Mouse (Mus musculus) forebrain, postnatal 0 days (tissue): ENCODE results near the gene Mcpt4. TPM values are rescaled to one million over a fixed set of nuclear protein-coding genes. Genes with fewer than 3 reads are reported as not detected.
"Not testable (repeated sequence)": the region's sequence is repeated elsewhere in the genome, so short reads cannot be mapped to it uniquely, and the experiment has no call there.

Experiments used
- ATAC-seq: fragments of 200-750 bp; cut with Nextera tagmentation; 2 replicates; pipeline ENCODE4 v1.8.0; 2017; ENCODE audit warnings: mild to moderate bottlenecking, moderate library complexity
- DNase-seq: peaks from one replicate; pipeline ENCODE4 v3.0.0-alpha.2; 2015
- H3K27ac ChIP-seq: fragments of 300-500 bp; sonication (generic); 2 replicates; pipeline ENCODE4 v1.5.1; 2014; ENCODE audit warnings: low read depth, mild to moderate bottlenecking, antibody characterized with exemption, low read length, moderate library complexity, mixed read lengths
- H3K27me3 ChIP-seq: fragments of 300-500 bp; sonication (generic); 2 replicates; pipeline ENCODE4 v1.6.1; 2014; ENCODE audit warnings: mild to moderate bottlenecking, low read length, mixed read lengths; ENCODE audit not compliant: insufficient read depth
- H3K36me3 ChIP-seq: fragments of 300-500 bp; sonication (generic); 2 replicates; pipeline ENCODE4 v1.6.1; 2014; ENCODE audit warnings: mild to moderate bottlenecking, moderate library complexity; ENCODE audit not compliant: insufficient read depth
- H3K4me1 ChIP-seq: fragments of 300-500 bp; sonication (generic); 2 replicates; pipeline ENCODE4 v1.6.1; 2014; ENCODE audit warnings: antibody characterized with exemption; ENCODE audit not compliant: insufficient read depth
- H3K4me2 ChIP-seq: fragments of 300-500 bp; sonication (generic); 2 replicates; pipeline ENCODE4 v1.6.1; 2014; ENCODE audit warnings: low read depth, mild to moderate bottlenecking, moderate library complexity
- H3K4me3 ChIP-seq: fragments of 300-500 bp; sonication (generic); 2 replicates; pipeline ENCODE4 v1.5.1; 2014; ENCODE audit warnings: low read depth, low read length, mixed read lengths
- H3K9ac ChIP-seq: fragments of 300-500 bp; sonication (generic); 2 replicates; pipeline ENCODE4 v1.6.1; 2014; ENCODE audit warnings: mild to moderate bottlenecking
- H3K9me3 ChIP-seq: fragments of 300-500 bp; sonication (generic); 2 replicates; pipeline ENCODE4 v1.6.1; 2016; ENCODE audit warnings: low read length
- CTCF ChIP-seq: sonication (generic); IDR thresholded peaks from 2 replicates; pipeline ENCODE4 v1.5.1; 2016; ENCODE audit warnings: antibody characterized with exemption, control low read depth, low read depth
- WGBS: fragments of 180-500 bp; shearing (Covaris S2); extraction: QIAGEN DNeasy Blood & Tissue Kit; methylation state at CpG from one replicate; pipeline ENCODE4 v1.1.7; 2014; 5-methylcytosine and 5-hydroxymethylcytosine counted together
- polyA plus RNA-seq: library from polyadenylated mRNA; unstranded; fragments of >200 nt; fragmentation: Nextera tagmentation; extraction: Ambion mirVana; gene quantifications from 2 replicates; pipeline ENCODE4 v1.2.1, GENCODE M21; 2015
- total RNA-seq: library from RNA; depleted of rRNA; stranded (reverse); fragments of >200 nt; gene quantifications from 2 replicates; pipeline ENCODE4 v1.2.3, GENCODE M21; 2014

The Mcpt4 gene
- total and polyA plus RNA-seq, 2 experiments from 2014 or later: 0.36 TPM; not detected in 1

GRCm38 (mm10) chr14:56093353-56093752 lies 31.2 kb upstream of the Mcpt4 start:
- no peak overlapping the region for H3K4me3 ChIP-seq
- ATAC-seq: no peak
- WGBS: 79% methylated on average over 2 of the region's 2 CpGs
- no peak overlapping the region for H3K27ac ChIP-seq
- no peak overlapping the region for H3K9ac ChIP-seq
- no peaks in the 10 kb centered on the region for H3K36me3 ChIP-seq
- H3K27me3 ChIP-seq: no peaks in the 10 kb centered on the region
- no peaks in the 10 kb centered on the region for H3K9me3 ChIP-seq
- no peaks in the 10 kb centered on the region for H3K4me1 ChIP-seq
- TF ChIP-seq CTCF: no peak
- DNase-seq: no peak
- H3K4me2 ChIP-seq: no peak overlapping the region

- no peaks in the 10 kb centered on the region for H3K4me1 ChIP-seq
- 77% methylated on average over 3 of the region's 3 CpGs for WGBS
- H3K9ac ChIP-seq: no peak overlapping the region
- no peak overlapping the region for H3K4me2 ChIP-seq
- no peak overlapping the region for H3K4me3 ChIP-seq
- no peaks in the 10 kb centered on the region for H3K9me3 ChIP-seq
- DNase-seq (no peak), ATAC-seq (no peak)
- no peak overlapping the region for H3K27ac ChIP-seq
- no peak for TF ChIP-seq CTCF
- H3K36me3 ChIP-seq: no peaks in the 10 kb centered on the region
- no peaks in the 10 kb centered on the region for H3K27me3 ChIP-seq
Measured at GRCm38 (mm10) chr14:56086711-56087110, 24.6 kb upstream of the Mcpt4 start.

DNA sequence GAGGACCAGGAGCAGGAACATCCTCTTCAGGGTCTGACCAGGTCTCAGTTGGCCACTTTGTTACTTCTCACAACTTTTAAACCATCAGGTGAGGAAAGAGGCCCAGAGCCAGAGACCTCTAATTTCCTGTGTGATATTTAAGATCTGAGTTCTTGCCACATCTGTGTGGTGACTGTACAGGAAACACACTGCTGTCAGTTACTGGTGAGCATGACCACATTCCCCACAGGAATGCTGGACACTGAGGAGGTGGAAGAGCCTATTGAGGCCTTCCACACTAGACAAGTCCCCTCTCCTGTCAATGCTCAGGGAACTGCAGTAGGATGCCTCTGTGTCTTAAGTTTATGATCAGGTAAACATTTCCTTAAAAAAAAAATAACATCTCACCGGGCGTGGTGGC lies 23.1 kb upstream of the Mcpt4 start, which contains the start of gene Mcpt8:
TSS of gene Mcpt8 (minus strand) at position 107 of the 400 bp plus-strand sequence.
- Histone ChIP-seq H3K27ac (no peak within 1 kb of the TSS), H3K4me3 (no peak within 1 kb of the TSS), H3K36me3 (no peaks in the 10 kb centered on the region), H3K4me2 (no peak within 1 kb of the TSS), H3K9me3 (no peaks in the 10 kb centered on the region), H3K9ac (no peak within 1 kb of the TSS), H3K4me1 (no peaks in the 10 kb centered on the region), H3K27me3 (no peaks in the 10 kb centered on the region)
- DNase-seq: no peak
- no peak for TF ChIP-seq CTCF
- WGBS: 96% methylated on average over 2 of the region's 2 CpGs
- no peak for ATAC-seq

DNA sequence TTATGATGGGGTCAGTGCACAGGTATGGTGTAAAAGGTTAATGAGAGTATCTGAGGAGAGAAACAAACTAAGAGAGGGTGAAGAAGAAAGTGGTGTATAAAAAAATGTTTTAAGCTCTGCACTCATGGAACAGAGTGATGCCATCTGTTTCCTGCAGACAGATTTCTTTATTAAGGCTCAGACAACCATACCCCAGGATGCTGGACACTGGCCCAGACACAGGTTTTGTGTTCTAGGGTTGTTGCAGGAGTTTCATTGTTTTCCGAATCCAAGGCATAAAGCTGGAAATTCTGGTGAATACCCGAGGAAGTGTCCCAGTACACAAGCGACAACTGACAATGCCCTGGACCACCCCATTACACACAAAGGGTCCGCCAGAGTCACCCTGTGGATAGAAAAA lies 19.9 kb upstream of the Mcpt4 start:
- no peak overlapping the region for H3K4me2 ChIP-seq
- H3K9me3 ChIP-seq: no peaks in the 10 kb centered on the region
- no peak for ATAC-seq
- no peak overlapping the region for H3K9ac ChIP-seq
- no peak overlapping the region for H3K27ac ChIP-seq
- no peak for TF ChIP-seq CTCF
- H3K27me3 ChIP-seq: no peaks in the 10 kb centered on the region
- 46% methylated on average over 4 of the region's 4 CpGs for WGBS
- no peak overlapping the region for H3K4me3 ChIP-seq
- H3K4me1 ChIP-seq: no peaks in the 10 kb centered on the region
- no peak for DNase-seq
- H3K36me3 ChIP-seq: no peaks in the 10 kb centered on the region

DNA sequence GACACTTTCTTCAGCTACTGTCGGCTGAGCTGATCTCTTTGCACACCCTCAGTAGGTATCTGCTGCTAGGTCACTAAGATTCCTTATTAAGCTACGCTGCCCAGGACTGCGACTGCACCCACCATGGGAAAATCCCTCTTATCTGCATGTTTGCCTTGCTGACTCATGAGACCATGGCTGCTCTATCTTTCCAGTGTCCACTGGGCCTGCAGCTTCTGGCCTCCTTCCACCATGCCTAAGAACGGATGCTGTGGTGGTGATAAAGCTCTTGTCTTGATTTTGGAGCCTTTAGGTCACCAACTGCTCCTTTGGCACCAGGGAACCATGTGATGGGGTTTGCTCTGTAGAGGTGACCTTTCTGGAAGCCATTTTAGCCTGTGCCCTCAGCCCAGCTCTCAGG lies 4.4 kb downstream of the Mcpt4 start:
- TF ChIP-seq CTCF: no peak
- H3K9ac ChIP-seq: no peak overlapping the region
- no peaks in the 10 kb centered on the region for H3K9me3 ChIP-seq
- no peak overlapping the region for H3K4me3 ChIP-seq
- no peak overlapping the region for H3K4me2 ChIP-seq
- H3K27ac ChIP-seq: no peak overlapping the region
- no peaks in the 10 kb centered on the region for H3K36me3 ChIP-seq
- DNase-seq: no peak
- ATAC-seq: no peak
- H3K27me3 ChIP-seq: no peaks in the 10 kb centered on the region
- no peaks in the 10 kb centered on the region for H3K4me1 ChIP-seq
- 86% methylated on average over 4 of the region's 4 CpGs for WGBS

DNA sequence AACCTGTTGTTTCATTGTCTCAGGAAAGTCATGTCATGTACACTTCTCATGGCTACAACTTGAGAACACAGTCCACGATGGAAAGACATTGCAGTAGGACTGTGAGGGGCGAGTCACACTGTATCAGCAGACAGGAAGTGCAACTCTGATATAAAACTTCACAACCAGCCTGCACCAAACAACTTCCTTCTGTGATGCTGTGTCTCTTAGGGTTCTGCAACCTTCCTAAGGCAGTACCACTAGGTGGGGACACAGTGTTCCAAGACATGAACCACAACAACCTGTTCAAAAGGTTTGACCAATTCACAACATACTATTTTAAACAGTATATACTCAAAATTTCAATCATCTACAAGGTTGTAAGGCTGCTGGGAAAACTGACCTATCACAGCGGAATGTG lies 6.7 kb downstream of the Mcpt4 start:
- 89% methylated on average over 3 of the region's 3 CpGs for WGBS
- H3K4me2 ChIP-seq: no peak overlapping the region
- ATAC-seq (no peak), DNase-seq (no peak)
- H3K9ac ChIP-seq: no peak overlapping the region
- H3K4me3 ChIP-seq: no peak overlapping the region
- no peaks in the 10 kb centered on the region for H3K27me3 ChIP-seq
- H3K27ac ChIP-seq: no peak overlapping the region
- H3K4me1 ChIP-seq: no peaks in the 10 kb centered on the region
- H3K36me3 ChIP-seq: no peaks in the 10 kb centered on the region
- H3K9me3 ChIP-seq: no peaks in the 10 kb centered on the region
- no peak for TF ChIP-seq CTCF

- H3K4me2 ChIP-seq, H3K9ac ChIP-seq, H3K27ac ChIP-seq, H3K4me1 ChIP-seq, H3K27me3 ChIP-seq, H3K36me3 ChIP-seq, H3K4me3 ChIP-seq, ATAC-seq, H3K9me3 ChIP-seq, DNase-seq: not testable (repeated sequence)
- 68% methylated on average over 1 of the region's 1 CpGs for WGBS
Measured at GRCm38 (mm10) chr14:56041792-56042191, 20.3 kb downstream of the Mcpt4 start, which contains the start of gene Mcpt2. Gene Mcpt2 (plus strand): TSS chr14:56042041.

GRCm38 (mm10) chr14:56034433-56034832 lies 27.7 kb downstream of the Mcpt4 start:
- no peak overlapping the region for H3K27ac ChIP-seq
- no peak overlapping the region for H3K4me3 ChIP-seq
- ATAC-seq (no peak), DNase-seq (no peak)
- no peak for TF ChIP-seq CTCF
- no peaks in the 10 kb centered on the region for H3K4me1 ChIP-seq
- WGBS: 71% methylated on average over 2 of the region's 2 CpGs
- H3K36me3 ChIP-seq: no peaks in the 10 kb centered on the region
- H3K4me2 ChIP-seq: no peak overlapping the region
- no peaks in the 10 kb centered on the region for H3K27me3 ChIP-seq
- no peak overlapping the region for H3K9ac ChIP-seq
- no peaks in the 10 kb centered on the region for H3K9me3 ChIP-seq

DNA sequence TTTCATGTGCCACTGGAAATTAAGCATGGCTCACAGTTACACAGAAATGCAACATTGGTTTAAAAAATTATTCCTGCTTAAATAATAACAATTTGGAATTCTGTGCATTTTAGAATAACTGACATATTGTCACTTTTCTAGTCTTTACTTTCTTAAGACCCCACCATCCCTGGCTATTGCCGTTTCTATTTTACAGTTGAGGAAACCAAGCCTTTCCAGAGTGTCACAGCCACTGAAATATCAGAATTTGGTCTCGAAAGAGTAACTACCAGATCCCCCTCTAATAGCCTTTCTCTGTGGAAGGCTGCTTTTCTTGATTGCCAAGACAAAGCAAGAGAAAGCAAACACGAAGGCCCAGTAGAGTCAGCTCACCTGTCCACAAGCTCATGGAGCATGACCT lies 31.7 kb downstream of the Mcpt4 start, which contains the start of gene Mcpt9:
TSS of gene Mcpt9 (minus strand) at position 101 of the 400 bp plus-strand sequence.
- not testable (repeated sequence) for DNase-seq, H3K27ac ChIP-seq, H3K4me1 ChIP-seq, H3K4me2 ChIP-seq, H3K9me3 ChIP-seq, ATAC-seq, H3K27me3 ChIP-seq, H3K4me3 ChIP-seq, H3K9ac ChIP-seq, H3K36me3 ChIP-seq
- WGBS: 75% methylated on average over 3 of the region's 3 CpGs

GRCm38 (mm10) chr14:56021305-56021704 lies 40.8 kb downstream of the Mcpt4 start:
- H3K36me3 ChIP-seq, H3K27me3 ChIP-seq, ATAC-seq, H3K4me3 ChIP-seq, H3K9ac ChIP-seq, H3K27ac ChIP-seq, DNase-seq, H3K4me1 ChIP-seq, H3K9me3 ChIP-seq, H3K4me2 ChIP-seq: not testable (repeated sequence)
- 84% methylated on average over 4 of the region's 4 CpGs for WGBS
